Mouse (Mus musculus): ENCODE results near the gene Bad.

GRCm38 (mm10) chr19:6943709-6944108 lies 2.0 kb downstream of the Bad start:
- TF ChIP-seq CTCF (IDR thresholded peaks at IDR 0.05; ENCODE audit: low read depth) (no peak), EP300 (IDR thresholded peaks at IDR 0.05; ENCODE audit: low read depth) (no peak)

Data from heart, postnatal 0 days (tissue).